Mouse (Mus musculus) urinary bladder, adult 2 months (tissue): Measurements from ENCODE around the gene Mr1. TPM values are rescaled to one million over a fixed set of nuclear protein-coding genes. Genes with fewer than 3 reads are reported as not detected.
"Not testable (repeated sequence)": the region's sequence is repeated elsewhere in the genome, so short reads cannot be mapped to it uniquely, and the experiment has no call there.

Source experiments
- DNase-seq: peaks from one replicate; pipeline ENCODE4 v3.0.0; 2022; ENCODE audit warnings: low spot score
- polyA plus RNA-seq: library from polyadenylated mRNA; depleted of rRNA; stranded (reverse); fragments of >200 nt; gene quantifications from 2 replicates; pipeline ENCODE4 v1.2.3, GENCODE M21; 2012; rRNA removed

Gene Mr1
- 24.0 and 31.2 TPM in 2 replicates for polyA plus RNA-seq

DNA sequence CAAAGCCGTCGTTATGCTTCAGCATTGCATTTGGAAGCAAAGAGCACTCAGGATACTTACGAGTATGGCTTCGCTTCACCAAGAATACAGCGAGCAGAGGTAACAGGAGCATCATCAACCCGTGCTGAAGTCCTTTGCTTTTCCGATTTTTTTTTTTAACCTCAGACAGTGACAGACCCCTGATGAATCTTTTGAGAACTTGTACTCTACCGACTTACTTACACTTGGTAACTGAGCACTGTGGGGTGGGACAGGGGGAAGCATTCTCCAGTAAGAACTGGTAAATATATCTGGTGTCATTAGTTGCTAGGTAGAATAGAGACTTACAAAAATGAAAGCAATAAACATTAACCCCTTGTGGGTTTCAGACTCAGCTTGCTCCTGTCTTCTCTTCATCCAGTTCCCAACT lies at the start of gene Mr1:
Gene Mr1 (minus strand): TSS at position 243 of the 409 bp plus-strand sequence.
- DNase-seq: no peak

DNA sequence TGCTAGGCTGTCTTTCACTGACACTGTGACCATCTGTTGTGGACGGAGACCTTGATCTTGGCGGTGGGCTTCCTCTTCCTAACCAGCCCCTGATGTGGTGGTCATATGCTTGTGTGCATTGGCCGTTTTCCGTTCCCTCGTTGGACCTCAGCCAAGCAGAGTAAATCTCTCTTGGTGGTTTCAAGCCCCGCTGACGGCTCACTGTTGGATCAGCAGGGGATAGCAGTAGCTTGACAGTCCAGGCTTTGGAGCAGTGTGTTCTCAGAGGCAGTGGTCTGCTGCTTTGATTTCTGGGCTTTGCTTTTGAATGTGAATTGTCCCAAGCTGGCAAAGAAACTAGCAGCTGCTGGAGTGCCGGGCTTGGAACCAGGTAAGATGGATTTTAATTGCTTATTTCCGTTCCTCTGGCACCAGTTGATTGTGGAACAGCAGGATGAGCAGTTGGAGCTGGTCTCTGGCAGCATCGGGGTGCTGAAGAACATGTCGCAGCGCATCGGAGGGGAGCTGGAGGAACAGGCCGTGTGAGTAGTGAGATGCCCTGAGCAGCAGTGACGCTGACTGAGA lies 46.3 kb upstream of the Mr1 start:
- no peak for DNase-seq

DNA sequence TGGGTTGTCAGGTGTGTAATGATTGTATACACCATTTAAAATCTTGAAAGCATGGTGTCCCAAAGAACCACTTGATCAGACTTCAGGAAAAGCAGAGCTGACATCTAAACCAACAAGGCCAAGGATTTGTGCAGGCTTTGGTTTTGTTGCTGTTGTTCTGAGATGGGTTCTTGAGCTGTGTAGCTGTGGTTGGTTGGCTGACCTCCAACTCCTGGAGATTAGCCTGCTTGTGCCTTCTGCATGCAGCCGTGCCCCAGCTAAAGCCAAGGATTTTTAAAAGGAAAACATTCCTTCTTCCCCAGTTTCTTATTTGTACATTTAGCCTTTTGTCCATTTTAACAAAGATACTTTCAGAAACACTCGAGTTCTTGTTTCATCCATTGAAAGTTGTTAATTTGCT lies 45.1 kb upstream of the Mr1 start:
- no peak for DNase-seq

DNA sequence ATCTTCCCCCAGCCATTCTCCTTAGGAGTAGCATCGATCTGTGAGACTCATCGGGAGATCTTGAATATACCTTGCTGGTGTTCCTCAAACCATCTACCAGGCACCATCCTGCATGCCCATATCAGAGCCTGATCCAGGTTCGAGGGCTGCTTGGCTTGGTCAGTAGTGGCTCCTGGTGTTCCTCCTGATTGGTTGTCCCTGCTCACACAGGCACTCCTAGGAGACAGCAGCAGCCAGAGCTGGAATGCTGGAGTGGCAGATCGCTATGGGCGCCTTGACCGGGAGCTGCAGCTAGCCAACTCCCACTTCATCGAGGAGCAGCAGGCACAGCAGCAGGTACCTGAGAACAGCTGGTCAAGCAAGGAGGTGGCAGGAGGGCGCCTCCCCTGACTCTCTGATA lies 44.6 kb upstream of the Mr1 start:
- DNase-seq: no peak

DNA sequence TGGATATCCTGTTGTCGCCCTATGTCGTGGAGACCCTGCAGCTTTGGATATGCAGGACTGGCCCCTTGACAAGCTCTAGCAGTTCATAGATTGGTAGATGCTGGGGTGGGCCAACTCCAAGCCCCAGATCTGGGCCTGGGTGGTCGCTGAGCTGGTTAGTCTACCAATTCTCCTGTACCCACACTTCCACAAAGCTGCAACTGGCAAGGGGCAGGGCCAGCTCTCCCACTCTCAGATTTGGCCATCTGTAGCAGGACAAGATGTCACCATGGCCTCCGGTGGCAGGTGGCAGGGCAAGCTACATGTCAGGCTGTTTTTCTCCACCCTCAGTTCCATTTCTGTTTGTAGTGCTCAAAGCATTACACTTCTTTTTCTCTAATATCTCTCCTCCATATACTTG lies 42.0 kb upstream of the Mr1 start:
- DNase-seq: no peak

DNA sequence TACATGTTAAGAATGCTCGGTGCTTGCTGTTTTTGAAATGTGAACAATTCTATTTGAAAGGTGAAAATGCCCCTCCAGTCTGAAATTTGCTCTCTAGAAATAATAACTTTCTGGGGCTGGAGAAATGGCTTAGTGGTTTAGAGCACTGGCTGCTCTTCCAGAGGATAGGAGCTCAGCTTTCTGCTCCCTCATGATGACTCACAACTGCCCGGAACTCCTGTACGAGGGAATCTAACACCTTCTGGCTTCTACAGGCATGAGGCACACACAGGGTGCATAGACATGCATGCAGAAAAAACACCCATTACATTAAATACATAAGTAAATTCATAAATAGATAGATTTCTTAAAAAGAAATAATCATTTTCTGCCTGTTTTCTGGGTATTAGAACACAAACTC lies 37.6 kb upstream of the Mr1 start:
- DNase-seq: no peak

DNA sequence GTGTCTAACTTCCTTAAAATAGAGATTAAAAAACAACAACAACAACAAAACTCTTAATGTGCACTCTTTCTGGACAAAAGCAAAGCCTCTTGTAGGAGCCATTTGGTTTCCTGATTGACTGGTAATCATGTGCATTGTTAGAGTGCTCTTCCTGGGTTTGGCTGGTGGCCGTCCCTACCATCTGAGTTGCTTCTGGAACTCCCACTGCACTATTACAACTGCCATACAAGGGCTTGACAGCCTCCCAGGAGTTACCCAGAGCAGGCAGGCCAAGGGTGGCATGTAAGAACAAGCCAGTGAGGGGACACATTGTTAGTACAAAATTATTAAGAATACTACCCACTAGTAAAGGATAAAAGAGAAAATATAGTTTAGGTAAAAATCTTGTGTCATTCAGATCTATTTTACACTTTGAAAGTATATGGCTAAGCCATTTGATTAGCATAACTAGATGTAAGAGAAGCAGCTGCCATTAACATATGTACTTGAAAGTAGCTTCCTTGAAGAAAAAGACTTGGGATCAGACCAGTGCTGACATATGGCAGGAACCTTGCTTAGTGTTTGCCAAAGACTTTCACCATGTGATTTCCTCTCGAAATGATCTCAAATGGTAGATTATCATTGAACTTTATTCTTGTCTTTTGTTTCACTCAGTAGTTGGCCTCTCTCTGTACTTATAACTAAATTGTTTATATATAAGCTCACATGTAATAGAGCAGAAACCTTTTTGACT lies 31.7 kb upstream of the Mr1 start:
- DNase-seq: no peak

DNA sequence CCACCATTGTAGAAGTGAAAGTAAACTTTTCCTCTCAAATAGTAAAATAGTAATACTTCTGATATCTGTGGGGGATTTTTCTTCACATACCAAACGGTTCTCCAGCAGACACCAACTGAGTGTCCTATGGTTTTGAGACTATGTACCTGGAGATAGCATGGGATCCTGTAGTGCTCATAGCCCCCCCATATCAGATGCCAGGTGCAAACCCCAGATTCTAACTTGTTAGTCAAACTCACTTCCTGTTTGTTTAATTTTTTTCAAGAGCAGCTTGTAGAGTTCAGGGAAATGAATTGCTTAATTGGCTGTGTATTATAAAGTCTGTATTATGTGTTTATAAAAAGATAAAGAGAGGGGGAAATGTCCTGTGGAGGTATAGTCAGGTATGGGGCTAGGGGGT lies 27.8 kb upstream of the Mr1 start:
- no peak for DNase-seq

DNA sequence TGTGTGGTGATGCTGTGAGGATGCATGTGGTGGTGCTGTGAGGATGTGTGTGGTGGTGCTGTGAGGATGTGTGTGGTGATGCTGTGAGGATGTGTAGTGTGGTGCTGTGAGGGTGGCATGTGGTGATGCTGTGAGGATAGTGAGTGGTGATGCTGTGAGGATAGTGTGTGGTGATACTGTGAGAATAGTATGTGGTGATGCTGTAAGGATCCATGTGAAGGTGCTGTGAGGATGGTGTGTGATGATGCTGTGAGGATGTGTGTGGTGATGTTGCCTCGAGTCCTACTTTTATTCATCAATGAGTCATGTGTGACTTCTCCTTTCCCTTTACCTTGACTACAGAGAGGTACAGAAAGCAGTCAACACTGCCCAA lies 27.0 kb upstream of the Mr1 start:
- DNase-seq: not testable (repeated sequence)

DNA sequence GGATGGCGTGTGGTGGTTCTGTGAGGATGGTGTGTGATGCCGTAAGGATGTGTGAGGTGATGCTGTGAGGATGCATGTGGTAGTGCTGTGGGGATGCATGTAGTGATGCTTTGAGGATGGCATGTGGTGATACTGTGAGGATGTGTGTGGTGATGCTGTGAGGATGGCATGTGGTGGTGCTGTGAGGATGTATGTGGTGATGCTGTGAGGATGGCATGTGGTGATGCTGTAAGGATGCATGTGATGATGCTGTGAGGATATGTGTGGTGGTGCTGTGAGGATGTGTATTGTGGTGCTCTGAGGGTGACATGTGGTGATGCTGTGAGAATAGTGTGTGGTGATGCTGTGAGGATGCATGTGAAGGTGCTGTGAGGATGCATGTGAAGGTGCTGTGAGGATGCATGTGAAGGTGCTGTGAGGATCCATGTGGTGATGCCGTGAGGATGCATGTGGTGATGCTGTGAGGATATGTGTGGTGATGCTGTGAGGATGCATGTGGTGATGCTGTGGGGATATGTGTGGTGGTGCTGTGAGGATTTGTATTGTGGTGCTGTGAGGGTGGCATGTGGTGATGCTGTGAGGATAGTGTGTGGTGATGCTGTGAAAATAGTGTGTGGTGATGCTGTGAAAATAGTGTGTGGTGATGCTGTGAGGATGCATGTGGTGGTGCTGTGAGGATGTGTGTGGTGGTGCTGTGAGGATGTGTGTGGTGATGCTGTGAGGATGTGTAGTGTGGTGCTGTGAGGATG lies 26.5 kb upstream of the Mr1 start:
- DNase-seq: no peak

DNA sequence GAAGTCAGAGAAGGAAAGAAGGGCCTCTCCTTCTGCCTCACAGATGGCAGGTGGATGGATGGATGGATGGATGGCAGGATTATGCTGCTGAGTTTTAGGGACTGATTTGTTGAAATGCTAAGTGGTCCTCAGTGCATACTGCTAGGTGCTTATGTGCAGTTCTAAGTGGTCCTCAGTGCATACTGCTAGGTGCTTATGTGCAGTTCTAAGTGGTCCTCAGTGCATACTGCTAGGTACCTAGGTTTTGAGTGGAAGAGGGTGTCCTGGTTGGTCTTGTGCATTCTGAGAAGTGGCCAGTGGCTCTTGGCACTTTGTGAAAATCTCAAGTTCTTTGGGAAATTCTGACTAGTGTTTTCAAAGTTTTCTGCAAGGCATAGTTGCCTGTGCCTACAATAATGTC lies 23.3 kb upstream of the Mr1 start:
- DNase-seq: no peak

DNA sequence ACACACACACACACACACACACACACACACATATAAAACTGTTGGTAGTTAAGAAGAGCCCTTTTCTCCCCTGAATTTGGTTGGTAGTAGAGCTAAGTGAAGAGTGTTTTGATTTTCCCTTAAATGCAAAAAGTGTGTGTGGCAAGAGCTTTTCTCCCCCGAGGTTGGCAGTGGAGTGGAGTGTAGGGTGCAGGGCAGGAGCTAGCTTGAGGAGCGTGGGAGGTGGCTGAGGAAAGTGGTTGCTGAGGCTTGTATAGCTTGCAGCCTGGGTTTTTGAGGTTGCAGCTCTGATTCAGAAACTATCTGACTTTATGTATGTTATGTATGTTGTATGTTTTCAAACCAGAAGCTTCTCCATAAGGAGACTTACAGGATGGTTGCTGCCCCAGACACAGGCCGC lies 20.8 kb upstream of the Mr1 start:
- DNase-seq: no peak

DNA sequence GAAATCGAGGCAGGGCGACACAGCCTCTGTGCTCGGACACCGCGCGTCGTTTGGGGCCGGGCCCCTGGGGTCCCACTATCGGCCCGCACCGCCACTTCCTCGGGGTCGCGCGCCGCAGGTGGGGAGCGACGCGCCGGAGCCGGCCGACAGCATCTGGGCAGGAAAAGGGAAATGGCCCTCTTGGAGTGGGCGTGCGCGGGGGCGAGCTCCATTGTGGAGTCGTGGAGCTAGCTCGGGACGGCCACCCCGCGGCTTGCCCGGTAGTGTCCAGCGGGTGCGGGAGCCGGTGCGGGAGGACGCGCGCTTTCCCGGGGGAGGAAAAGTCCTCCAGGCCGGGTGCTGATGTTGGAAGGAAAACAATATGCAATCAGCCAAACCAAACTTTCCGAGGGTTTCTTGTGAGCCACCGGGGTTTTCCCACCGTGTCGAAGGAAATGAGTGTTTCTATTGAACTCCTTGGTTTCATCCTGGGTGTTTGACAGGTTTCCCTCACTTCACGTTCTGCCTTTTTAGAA lies 12.4 kb upstream of the Mr1 start:
- DNase-seq: peak; percentile 46

DNA sequence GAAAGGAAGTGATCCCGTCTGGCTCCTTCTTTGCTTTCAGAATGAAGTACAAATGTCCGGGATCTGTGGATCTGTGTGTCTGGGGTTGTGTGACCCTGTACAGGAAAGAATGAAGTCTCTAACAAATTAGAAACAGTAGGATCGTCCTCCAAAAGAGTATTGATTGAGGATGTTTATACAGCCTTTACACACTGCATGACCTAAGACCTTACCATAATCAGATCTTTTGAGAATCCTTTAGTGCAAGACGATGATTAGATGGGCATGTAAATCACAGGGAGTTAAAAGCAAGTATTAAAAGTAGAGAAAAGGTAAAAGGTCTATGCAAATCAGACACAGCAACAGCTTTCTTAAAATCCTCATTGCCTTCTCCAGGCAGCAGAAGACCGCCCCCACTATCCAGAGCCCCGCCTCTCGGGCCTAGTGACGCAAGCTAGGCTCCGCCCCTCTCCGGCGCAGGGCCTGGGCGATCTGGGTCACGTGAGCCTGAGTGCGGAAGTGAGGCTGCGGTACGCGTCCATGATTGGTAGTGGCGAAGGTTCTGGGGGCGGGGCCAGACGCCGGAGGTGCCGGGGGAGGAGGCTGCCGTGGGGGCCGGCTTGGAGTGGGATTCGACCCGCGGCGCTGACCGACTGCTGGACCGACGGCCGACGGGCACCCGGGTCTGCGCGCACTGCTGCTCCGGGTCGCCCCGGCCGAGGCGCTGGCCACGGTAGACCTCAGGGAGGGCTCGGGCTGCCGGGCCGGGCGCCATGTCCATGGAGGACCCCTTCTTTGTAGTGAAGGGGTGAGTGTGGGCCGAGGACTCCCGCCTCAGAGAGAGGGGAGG lies 11.7 kb upstream of the Mr1 start, which contains the start of gene Stx6:
Gene Stx6 (plus strand): TSS at position 575 of the 829 bp plus-strand sequence.
- DNase-seq: peak; percentile 94

DNA sequence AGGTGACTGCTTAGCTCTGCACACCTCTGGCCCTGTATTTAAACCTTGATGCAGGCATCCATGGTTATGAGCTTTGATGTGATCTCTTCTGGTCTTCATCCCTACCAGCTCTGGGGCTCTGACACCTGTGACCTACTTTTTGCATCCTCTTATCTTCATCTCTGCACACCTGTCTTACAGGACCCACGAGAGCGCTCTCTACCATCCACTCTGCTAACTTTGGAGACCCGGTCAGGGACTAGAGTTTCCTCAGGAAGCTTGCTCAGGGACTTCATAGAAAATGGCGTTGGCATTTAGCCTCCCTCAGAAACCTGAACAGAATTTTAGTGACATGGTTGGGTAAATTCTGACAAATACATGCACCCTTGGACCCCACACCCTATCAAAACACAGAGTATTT lies 7.3 kb upstream of the Mr1 start:
- no peak for DNase-seq

DNA sequence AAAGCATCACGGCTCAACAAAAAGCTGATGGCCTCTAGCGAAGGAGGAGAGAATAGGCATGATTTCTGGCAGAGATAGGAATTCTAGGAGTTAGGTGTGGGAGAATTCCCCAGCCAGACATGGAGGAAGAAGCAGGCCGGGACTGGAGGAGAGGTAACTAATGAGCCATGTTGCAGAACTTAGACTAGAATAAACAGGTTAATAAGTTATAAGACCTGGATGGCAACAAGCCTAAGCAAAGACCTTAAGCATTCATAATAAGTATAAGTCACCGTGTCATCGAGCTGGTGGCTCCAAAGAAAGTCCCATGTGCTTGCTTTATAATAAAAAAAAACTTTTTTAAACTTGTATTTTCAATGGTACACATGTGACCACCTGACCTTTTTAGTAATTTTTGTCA lies 4.2 kb upstream of the Mr1 start:
- no peak for DNase-seq

DNA sequence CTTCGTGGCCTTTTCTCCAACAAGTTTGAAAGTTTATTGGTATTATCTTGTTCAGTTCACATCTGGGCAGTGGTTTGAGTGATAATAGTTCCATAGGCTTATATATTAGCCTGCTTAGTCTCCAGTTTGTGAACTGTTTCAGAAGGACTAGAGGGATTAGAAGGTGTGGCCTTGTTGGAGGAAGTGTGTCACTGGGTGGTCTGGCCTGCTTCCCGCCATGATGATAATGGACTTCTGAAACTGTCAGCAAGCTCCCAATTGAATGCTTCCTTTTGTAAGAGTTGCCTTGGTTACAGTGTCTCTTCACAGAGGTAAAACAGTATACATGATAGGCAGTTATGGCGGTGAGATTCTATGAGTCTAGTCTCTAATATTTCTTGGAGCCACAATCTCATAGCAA lies 2.8 kb upstream of the Mr1 start:
- DNase-seq: no peak

DNA sequence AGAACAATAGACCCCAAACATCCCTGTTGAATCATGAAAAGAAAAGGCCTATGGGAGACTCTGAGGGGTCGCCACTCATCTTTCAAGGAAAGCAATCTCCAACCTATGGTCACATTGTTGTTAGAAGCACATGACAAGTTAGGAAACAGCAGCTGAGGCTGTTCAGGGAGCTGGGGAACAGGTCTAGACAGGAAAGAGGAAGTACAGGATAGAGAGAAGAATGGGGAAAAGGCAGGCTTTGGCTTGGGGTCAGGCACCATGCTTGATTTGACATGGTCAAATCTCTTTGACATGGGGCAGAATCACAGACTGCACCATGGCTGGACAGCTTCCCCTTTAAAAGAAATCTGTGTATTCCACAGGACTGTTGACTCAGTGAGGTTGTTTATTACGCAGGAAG lies 614 bp upstream of the Mr1 start:
- no peak for DNase-seq

DNA sequence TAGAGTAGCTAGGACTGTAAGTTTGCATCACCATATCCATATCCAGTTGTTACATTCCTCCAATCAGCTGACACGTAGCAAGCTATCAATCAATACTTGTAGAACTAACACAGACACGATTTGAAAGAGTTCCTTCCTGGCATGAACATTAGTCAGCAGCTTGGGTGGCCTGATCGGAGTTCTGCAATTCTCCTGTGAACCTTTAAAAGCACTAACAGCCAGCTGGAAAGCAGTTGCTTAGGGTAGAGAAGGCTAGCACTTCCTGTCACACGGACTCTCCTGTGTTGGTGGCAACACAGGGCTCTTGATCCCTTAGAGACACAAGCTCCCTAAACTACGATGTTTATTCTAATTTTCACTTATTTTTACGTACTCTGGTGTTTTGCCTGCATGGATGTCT lies 994 bp downstream of the Mr1 start:
- DNase-seq: no peak

DNA sequence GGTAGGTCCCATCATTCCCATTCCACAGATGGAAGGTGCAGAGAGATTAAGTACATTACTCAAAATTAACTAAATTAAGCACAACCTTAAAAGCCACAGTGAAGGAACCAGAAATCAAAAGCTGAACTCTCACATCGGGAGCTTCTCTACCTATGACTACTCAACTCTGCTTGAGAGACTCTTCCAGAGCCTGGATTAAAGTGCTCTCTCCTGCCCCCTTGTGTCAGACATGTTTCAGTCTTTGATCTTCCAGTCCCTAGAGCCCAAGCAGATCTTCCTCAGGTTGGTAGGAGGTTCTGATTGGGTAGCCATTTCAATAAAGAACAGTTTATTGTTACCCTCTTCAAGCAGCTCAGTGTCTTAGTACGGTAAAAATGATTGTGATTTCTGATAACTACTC lies 6.5 kb downstream of the Mr1 start:
- DNase-seq: no peak

DNA sequence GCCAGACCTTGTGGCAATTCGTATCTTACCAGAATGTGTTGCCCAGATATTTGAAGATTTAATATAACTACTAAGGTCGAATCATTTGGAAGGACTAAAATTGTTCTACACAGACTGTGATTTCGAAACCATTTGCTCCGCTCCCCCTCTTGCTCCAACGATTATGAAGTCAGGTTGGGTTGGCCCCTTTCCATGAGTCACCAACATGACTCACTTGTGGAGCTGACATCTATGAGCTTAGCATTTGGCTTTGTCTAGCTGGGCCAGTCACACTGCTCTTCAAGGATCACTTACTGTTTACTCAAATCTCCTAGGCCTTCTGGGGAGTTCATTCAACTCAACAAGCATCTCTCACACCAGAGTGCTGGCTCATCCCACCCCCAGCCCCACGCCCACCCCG lies 7.8 kb downstream of the Mr1 start:
- DNase-seq: no peak

DNA sequence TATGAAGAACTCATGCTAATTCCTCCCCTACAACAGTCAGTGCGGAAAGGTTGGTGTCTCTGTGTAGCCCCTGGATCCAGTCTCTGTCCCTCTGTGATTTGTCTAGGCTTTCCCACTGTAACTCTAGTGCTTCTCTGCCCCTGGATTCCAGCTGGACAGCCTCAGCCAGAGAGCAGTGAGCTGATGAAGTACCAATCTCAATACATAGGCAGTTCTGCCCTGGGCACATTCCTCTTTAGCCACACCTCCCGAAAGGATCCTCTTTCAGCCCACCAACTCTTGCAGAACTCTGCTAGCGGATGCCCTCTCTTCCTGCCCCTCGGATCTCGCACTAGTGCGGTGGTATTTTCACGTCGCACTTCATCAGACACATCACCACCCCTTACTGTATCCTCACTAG lies 11.7 kb downstream of the Mr1 start:
- no peak for DNase-seq
